Mouse (Mus musculus) layer of hippocampus, adult 9-10 months (tissue): ENCODE measurements around the gene Klhdc9.

Experiments
- DNase-seq: peaks from one replicate; pipeline ENCODE4 v3.0.0; 2022; ENCODE audit warnings: low spot score

Gene Klhdc9

DNA sequence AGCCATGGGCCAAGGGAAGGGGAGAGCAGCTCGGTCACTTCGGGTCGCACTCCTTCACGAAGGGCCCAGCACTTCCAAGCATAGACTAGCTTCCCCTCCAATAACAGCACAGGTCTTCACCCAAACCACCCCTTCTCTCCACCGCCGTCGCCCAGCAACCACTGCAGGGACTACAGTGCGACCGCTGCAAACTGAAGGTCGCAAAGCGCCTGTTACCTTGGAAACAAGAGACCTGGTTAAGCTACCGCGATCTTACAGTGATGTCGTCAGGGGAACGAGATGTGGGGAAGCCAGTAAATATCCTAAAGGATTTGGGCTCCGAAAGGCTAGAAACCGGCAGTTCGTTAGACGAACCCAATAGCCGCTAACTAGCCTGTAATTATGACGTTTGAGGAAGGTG, at the start of gene Klhdc9:
Klhdc9 (minus strand) TSS at position 143 of the 400 bp plus-strand sequence.
- DNase-seq: peak; percentile 72

DNA sequence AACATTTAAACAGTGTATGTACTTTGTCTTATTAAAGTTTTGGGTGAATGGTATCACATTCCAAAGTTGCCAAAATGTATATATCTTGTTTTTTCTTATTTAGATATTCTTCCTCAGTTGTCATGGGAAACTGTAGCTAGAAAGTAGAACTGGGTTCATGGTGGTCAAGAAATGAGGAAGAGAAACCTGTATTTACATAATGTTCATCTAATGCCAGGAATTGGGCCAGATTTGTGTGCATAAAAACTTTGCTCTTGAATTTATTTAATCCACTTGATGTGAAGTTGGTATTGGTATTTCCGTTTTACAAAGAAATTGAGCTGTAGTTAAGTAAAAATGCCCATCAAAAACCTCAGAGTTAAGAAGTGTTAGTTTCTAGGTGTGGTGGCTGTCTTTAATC, 49.6 kb upstream of the Klhdc9 start:
- no peak for DNase-seq

DNA sequence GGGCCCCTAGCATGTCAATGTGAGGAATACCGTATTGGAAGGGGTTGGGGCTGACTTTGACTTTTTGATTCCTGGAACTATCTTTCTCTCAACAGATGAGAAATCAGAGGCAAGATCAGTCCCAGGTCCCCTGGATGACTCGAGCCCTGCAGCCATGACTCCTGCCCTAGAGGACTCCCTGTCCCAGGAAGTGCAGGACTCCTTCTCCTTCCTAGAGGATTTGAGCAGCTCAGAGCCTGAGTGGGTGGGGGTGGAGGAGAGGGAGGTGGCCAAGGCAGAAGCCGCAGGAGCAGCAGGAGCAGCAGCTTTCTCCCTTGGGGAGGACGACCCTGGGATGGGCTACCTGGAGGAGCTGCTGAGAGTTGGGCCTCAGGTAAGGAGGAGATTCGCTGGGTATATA, 46.7 kb upstream of the Klhdc9 start:
- no peak for DNase-seq

DNA sequence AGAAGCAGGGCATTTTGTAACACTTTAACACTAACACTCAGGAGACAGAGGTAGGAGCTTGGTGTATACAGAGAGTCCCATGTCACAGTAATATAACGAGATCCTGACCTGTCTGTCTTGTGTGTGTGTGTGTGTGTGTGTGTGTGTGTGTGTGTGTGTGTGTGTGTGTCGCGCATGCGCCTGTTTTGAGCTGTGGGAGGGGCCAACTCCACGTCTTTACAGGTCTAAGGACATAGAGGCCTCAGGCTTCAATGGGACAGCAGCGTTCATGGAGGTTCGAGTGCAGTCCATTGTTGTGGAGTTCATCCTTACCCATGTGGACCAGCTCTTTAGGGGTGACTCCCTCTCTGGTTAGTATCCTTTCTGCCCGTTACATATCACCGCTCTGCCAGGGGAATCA, 42.4 kb upstream of the Klhdc9 start:
- DNase-seq: no peak

DNA sequence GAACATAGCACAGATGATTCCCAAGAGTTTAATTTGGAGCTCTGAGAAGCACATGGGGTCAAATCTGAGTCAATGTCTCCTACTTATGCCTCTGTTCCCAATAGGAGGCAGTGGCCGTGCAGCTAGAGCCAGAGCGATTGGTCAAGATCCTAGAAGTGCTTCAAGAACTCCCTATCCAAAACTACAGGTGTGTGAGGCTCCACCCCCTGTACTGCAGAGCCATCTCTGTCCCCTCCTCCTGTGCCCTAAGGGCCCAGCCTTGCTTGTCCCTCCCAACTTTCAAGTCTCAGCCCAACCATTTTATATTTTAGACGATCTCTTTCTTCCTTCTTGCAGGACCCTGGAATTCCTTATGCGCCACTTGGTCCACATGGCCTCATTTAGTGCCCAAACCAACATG, 41.2 kb upstream of the Klhdc9 start:
- DNase-seq: no peak

DNA sequence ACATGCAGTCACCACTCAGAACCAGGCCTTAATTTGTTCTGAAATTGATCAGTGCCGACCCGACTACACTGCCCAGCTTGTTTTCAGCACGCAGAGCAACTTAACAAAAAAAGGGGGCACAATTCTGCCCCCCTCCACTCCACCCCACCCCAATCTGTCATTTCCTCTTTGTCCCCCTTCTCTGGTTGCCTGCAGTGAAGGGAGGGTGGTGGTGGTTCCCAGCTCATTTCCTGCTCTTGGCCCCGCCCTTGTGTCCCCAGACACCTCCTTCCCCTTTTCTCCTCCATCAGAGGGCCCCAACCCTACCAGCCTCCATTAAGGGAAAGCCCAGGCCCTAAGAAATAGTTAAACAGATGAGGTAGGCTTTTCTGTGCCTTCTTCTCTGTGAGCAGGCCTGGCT, 29.5 kb upstream of the Klhdc9 start:
- DNase-seq: no peak

DNA sequence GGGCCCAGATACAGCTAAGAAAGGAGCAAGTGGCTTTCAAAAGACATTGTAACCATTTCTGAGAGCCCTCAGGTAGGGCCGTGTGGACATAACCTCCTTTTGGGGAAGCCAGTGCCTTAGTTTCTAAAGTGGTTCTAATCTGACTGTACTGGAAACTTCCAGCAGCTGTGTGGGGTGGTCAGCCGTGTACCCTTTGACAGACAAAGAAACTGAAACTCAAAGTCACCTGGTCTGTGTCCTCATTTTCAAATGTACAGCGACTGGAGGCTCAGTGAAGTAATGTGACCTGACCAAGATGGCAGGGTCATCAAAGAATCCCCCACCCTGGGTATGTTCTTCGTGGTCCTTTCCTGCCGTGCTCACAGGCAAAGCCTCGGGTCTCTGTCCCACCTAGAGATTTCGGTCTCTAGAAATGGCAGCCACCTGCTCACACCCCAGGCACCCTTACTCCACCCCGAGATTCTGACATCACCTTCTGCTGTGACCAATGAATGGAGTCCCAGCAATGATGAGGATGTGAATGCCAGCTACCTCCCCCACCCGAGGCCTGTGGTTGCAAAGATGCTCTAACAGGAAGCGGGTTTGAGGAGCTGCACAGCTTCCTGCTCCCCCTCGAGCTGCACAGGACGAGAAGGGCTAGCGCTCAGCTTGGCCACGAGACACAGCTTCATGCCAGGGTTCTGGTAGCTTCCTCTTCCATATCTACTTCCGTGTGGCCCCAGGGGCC, 27.9 kb upstream of the Klhdc9 start, which contains the start of gene Arhgap30:
Arhgap30 (plus strand) TSS at position 579 of the 727 bp plus-strand sequence.
- DNase-seq: no peak

DNA sequence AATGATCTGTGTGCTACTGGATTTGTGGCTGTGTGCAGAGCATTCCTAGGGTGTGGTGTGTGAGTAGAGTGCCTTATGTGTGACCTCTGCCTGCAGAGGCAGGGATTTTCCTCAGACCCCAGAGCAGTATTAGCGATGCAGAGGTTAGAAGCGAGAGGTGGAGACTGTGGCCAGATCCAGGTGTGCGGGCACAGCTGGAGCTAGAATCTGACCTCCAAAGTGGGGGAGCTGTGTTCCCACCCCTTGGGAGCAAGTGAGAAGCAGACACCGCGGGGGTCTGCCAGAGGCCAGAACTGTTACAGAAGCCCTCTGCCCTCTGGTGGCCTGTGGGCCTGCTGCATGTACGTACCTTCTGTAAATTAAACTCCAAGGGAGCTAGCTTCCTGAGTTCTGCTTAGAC, 26.5 kb upstream of the Klhdc9 start:
- DNase-seq: no peak

DNA sequence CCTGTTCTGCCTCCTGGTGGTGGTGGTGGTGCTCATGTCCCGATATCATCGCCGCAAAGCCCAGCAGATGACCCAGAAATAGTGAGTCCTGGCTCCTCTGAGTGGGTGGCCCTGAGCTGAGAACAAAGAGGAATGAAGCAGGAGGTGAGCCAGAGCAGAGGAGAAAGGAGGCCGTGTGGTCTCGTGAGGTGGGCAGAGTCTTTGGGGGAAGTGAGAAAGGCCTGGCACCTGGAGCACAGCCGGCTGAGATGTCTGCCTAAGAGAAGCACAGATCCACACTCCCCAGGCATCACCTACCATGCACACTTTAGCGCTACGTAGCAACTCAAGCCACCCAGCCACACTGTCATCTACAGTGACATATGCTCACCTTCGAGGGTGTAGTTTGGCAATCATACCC, 24.6 kb upstream of the Klhdc9 start:
- DNase-seq: no peak

DNA sequence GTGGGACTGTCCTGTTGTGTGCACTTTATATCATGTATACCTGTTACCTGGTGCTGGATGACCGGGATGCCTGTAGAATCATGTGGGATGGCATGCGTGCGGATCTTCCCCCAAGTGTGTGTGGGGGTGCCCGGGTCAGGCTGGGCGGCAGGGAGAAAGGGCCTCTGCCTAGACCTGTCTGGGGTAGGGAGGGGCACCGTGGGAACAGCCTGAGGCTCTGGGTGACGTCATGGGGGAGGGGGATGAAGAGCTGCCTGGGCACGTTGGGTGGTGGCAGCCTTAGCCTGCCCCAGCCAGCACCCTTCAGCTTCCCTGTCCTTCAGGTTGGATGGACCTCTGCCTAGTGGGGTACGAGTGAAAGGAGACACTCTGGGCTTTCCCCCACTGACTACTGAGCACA, 23.8 kb upstream of the Klhdc9 start:
- DNase-seq: no peak

DNA sequence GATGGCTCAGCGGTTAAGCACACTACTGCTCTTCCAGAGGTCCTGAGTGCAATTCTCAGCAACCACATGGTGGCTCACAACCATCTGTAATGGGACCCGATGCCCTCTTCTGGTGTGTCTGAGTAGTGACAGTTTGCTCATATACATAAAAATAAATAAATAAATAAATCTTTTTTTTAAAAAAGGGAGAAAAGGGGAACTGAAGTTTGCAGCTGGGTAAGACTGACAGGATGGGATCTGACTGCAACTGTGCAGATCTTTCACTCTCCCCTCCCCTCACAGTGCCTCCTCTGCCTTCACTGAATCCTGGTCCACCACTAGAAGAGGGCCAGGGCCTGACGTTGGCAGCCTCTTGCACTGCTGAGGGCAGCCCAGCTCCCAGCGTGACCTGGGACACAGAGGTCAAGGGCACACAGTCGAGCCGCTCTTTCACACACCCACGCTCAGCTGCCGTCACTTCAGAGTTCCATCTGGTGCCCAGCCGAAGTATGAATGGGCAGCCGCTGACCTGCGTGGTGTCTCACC, 21.6 kb upstream of the Klhdc9 start:
- DNase-seq: no peak

DNA sequence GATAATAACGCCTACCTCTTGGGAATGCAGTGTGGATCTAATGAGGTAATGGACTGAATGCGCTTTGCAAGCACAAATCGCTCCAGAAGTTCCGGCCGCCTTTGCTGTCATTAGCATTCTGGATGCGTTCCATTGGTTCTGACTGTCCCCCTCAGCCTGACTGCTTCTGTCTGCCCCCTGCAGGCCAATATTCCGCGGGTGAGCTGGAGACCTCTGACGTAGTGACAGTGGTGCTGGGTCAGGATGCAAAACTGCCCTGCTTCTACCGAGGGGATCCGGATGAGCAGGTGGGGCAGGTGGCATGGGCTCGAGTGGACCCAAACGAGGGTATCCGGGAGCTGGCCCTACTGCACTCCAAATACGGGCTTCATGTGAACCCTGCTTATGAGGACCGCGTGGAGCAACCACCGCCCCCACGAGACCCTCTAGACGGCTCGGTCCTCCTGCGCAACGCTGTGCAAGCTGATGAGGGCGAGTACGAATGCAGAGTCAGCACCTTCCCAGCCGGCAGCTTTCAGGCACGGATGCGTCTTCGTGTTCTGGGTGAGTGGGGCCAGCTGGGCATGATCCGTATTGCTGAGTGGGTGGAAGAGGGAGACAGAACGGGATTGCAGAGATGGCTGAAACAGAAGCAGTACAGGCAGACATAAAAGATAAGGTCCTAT, 19.5 kb upstream of the Klhdc9 start:
- DNase-seq: peak; percentile 59

DNA sequence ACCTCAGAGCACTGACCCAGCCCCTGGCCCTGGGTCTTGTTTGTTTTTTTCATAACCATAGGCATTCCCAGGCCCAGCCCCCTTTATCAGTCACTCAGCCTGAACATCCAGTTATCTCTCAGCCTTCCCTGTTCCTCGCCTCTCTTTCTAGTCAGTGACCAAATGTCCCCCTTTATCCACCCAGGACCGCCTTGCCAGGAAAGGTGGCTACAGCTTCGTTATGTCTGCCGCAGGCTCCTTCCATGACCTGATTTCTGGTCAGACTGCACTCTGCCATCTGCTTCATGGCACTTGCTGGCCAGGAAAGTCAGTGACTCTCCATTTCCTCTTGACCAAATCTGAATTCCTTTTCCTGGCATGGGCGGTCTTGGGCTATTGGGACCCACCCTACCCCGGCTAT, 17.7 kb upstream of the Klhdc9 start:
- no peak for DNase-seq

DNA sequence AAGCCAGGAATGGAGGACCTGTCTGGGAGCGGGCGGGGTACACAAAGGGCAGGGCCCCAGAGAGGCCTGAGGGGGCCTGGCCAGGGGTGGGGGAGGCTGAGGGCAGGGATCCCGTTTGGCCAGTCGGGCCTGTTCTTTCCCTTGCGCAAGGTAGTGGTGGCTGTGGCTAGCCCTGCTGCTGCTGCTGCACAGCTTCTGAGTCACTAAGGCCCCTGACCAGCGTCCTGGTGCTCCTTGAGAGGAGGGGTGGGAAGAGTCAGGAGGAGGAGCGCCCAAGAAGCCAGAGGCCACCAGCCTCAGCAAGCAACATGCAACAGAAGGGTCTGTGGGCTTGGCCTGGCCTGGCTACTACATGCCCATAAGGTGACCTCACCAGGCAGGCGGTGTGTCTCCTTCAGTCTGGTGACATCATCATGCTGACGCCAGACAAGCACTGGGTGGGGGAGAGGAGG, 15.1 kb upstream of the Klhdc9 start:
- no peak for DNase-seq

DNA sequence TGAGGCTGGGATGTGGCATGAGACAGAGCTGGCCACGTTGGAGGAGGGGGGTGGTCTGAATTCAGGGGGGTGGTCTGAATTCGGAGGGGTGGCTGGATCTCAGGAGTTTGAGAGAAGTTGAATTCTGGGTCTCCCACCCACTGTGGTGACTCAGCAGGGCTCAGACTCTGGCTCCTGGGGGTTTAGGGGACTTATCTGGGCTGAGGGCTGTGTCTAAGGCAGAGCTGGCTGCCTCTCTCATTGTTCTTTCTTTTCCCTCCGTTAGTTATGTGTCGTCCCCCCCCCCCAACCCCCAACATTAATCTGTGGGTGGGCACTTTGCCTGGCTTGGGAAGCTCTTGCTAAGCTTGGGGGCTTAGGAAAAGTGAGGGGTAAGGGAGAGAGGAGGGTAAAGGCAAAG, 13.3 kb upstream of the Klhdc9 start:
- no peak for DNase-seq

DNA sequence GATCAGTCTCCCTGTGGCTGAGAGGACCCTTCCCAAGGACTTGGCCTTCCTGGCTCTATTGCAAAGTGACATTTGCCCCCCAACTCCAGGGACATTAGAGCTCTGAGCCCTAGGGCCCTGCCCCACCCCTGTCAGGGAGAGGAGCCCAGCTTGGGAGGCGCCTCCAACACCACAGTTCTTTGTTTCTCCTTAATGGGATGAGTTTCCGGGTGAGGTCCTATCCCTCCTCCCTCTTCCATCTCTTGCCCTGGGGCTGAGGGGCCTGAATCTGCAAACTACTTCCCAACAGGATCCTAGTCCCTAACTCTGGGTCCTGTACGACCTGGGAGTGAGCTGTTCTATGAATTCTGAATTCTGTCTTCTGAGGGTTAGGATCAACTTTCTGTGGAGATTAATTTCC, 12.3 kb upstream of the Klhdc9 start:
- DNase-seq: no peak

DNA sequence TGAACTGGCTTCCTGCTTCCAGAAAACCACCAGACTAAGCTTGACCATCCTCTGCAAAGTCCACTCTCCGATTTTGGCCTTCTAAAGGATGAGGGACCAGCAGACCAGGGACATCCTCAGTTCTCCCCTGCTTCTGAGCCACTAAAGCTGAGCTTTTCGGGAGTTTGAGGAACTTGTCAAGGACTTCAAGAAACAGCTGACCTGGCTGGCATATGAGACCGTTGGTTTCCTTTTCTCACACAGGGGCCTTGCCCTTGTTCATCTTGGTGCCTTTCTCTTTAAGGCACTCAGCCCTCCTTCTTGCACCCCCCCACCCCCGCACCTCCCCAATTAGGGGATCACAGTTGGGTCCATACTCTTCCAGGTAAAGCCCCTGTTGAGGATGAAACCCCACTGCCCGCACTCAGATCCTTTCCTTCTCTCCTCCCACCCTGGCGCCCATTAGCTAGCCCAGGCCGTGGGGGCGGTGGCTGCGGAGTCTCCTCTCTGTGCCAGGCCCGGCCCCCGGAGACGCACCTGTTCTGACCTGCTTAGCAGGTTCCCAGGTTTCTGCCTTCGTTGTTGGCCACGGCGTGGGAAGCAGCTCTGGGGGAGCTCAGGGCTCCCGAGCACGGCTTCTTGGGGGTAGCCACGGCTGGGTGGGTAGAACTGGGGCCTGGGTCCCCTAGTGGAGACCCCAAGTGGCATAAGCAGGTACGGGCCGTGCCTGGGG, 9.4 kb upstream of the Klhdc9 start, which contains the start of gene Nectin4:
Nectin4 (plus strand) TSS at position 255 of the 712 bp plus-strand sequence.
- no peak for DNase-seq

DNA sequence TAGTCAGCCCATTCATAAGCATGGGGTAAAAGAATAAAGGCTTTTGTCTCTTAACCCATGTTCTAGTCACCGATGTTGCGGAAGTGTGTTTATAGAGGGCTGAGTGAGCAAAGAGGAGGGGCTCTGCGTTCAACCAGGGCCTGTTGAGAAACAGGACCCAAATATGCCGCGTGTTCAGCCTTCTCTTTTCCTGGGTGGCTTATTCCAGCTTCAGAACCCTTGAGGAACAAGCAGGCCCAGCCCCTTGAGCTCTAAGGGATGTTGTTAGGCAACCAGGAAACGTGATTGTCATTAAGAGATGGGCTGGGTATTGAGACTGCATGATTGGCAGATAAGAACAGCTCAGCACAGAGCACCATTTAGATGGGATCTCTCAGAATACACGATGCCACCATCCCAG, 5.3 kb upstream of the Klhdc9 start:
- DNase-seq: no peak

DNA sequence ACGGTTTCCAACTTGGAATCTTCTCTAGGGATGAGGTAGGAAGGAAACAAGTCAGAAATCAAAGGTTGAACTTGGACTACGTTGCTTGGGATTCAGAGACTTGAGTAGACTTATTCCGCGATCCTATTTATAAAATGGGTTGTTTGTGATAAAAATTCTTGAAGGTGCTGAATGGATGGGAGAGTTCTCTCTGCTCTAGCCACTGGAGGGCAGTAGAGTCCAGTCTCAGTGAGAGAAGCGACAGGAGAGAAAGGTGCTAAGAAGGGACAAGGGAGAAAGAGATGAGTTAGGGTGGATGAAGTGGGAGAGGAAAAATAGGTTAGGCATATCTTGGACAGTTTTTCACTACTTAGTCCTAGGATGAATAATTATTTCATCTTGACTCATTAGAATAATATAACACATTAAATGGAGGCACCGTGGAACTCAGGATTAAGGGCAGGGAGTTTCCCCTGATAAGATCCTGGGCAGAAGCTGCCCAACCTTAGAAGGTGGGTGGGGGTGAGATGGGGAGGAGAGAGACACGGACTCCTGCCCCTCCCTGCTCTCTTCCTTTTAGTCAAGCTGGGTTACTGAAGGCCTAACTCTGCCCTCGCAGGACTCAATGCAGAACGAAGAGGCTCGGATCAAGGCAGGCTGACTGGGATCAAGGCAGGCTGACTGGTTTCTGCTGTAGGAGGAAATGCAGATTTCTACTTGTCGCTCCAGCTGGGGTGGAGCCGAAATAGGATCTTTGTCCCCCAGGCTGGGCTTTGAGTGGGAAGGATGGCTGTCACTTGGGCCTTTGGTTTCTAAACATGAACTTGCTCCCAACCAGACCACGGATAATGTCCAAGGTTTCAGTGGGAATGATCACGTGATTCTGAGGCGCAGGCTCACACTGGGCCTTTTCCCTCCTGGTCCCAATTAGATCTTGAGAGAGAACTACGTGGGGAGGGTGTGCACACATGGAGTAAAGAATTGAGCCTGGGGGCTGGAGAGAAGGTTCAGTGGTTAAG, 807 bp upstream of the Klhdc9 start:
- peak; percentile 59 for DNase-seq

DNA sequence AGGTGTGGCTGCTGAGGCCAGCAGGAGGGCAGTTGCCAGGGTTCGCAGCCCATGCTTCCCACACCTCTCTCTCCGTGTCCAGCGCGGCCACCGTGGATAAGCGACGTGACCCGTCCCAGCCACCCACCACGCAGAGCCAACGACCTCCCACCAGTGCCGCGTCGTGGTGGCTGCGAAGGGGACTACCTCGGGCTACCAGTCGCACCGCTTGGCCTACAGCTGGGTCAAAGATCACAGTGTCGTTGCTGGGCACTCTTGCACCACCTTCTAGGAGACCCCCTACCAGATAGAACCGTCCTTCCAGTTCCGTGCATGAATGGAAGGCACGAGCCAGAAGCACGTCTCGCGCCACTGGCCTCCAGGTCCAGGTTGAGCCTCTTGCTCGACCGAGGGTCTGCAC, 345 bp downstream of the Klhdc9 start:
- DNase-seq: no peak

DNA sequence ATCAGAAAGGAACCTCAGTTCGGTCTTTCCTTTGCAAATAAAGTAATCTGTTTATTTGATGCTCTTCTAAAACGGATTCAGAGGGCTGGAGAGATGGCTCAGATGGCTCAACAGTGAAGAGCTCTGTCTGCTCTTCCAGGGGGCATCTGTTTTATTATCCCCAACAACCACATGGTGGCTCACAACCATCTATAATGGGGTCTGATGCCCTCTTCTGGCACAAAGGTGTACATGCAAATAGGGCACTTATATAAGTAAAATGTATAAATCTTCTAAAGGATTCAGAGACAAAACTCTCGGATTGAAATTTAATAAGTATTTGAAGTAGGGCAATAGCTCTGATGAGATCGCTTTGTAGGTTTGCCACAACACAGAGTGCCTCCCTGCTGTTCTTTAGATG, 2.2 kb downstream of the Klhdc9 start:
- no peak for DNase-seq

DNA sequence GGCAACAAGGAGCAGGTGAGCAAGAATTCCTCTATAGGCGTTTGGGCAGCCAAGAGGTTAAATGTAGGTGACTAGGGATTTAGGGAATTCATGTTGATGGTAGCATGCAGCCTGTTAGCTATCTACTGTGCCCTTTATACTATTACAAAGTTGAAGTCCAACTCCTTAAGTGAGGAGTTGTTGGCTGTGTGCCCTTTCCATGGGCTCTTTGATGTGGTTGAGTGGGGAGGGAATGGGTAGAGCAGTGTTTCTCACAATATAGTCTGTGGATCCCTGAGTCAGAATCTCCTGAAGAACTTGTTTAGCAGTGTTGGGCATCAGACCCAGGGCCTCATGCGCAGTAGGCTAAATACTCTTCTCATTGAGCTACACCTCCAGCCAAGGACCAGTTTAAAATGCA, 3.8 kb downstream of the Klhdc9 start:
- no peak for DNase-seq
